ENCODE assay signal across 8 mouse cellular contexts in the genomic region with DNA sequence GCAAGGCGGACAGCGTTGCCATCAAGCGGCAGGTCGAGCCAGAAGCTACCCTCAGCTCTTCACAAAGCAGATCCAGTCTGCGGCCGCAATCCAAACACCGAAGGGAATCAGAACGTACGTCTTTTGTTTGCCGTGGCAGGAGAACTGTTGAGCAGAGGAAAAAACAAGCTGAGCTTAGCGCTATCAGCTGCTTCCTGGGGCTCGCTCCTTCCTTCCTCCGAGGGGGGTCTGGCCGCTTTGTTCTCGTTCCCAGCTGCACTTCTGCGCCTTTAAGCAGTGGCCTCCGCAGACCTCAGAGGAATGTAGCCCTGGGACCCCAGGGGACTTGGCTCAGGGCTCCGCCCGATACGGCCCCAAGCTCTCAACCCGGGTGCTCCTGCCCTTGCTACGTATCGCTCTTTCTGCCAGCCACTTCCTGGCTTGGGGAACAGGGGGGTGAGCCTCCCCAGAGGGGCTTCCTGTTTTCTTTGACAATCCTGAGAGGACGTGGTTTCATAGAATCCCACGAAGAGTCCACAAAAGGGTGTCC. TPM values are rescaled to one million over a fixed set of nuclear protein-coding genes. Genes with fewer than 3 reads are reported as not detected.
DNase-seq lines count a peak whose midpoint lies in the region; ATAC-seq and TF ChIP-seq lines count a peak whose summit lies in the region.

No protein-coding gene starts in this region.

- DNase-seq in ES-CJ7 (ENCODE audit: low read depth, low spot score), result peak; percentile 69
- DNase-seq in heart, postnatal 36 days, result peak; percentile 68 to 75
- no peak for DNase-seq in layer of hippocampus, adult 2 months (ENCODE audit: low spot score in 2 of 2)
- DNase-seq in lung, postnatal 25 days (ENCODE audit: low spot score), result peak; percentile 76
- DNase-seq in ovary, postnatal 36 days (ENCODE audit: low spot score), result peak; percentile 58
- peak; percentile 76 for DNase-seq in thymus, postnatal 4 days

- intact Hi-C loops in heart, postnatal 36 days (cut with DNase I), result loop anchor here (5.0 kb wide), 2 partner anchors 39 to 76 kb away; partner anchors contain the start of genes Atp1b3 and Rnf7

- ATAC-seq in forebrain, embryonic 13.5 days, result peak; percentile 71

- WGBS in forebrain, embryonic 13.5 days, result under 1% methylated on average over 25 of the region's 25 CpGs

- TF ChIP-seq CTCF in layer of hippocampus, adult 2 months (conservative IDR thresholded peaks at IDR 0.05), result 0 out of 2 replicates have a peak, but pooled peaks have one; percentile 13

- peak overlapping the region; percentile 56 for H3K4me3 ChIP-seq in brown adipose tissue, adult 24 weeks (ENCODE audit: insufficient read depth, low read depth, low read length)
- peak overlapping the region; percentile 42 for H3K4me3 ChIP-seq in forebrain, embryonic 13.5 days
- H3K4me3 ChIP-seq in layer of hippocampus, adult 2 months, result peak overlapping the region; percentile 47

- peaks cover 20% of the 10 kb centered on the region for H3K27me3 ChIP-seq in forebrain, embryonic 13.5 days

- H3K9me3 ChIP-seq in forebrain, embryonic 13.5 days (replicated peaks), result no peaks in the 10 kb centered on the region; the same call in 1 of the 2 replicates

- peaks cover 14% of the 10 kb centered on the region for H3K4me1 ChIP-seq in brown adipose tissue, adult 24 weeks (ENCODE audit: control insufficient read depth, insufficient read depth, insufficient read length, low read length)
- H3K4me1 ChIP-seq in forebrain, embryonic 13.5 days, result peaks cover 31% of the 10 kb centered on the region

- H3K9ac ChIP-seq in forebrain, embryonic 13.5 days, result peak overlapping the region; percentile 65

- H3K27ac ChIP-seq in brown adipose tissue, adult 24 weeks (replicated peaks; ENCODE audit: low read depth, low read length), result peak overlapping the region; percentile 89
- H3K27ac ChIP-seq in forebrain, embryonic 13.5 days, result peak overlapping the region; percentile 59
- peak overlapping the region; percentile 81 for H3K27ac ChIP-seq in layer of hippocampus, adult 2 months

- H3K4me2 ChIP-seq in forebrain, embryonic 13.5 days, result peak overlapping the region; percentile 68

- H3K36me3 ChIP-seq in forebrain, embryonic 13.5 days (ENCODE audit: poor library complexity, severe bottlenecking), result no peaks in the 10 kb centered on the region

RNA-seq across cellular contexts. Expression of gene Rnf7, which starts 40.6 kb away (rescaled TPM):
- 175 and 193 TPM in 2 replicates for polyA plus RNA-seq in brown adipose tissue, adult 24 weeks (2012; ENCODE audit: insufficient read depth, insufficient read length, missing spikeins)
- 235 and 239 TPM in 2 replicates for polyA plus RNA-seq in forebrain, embryonic 13.5 days (2015; fragmentation: Nextera tagmentation; extraction: Ambion mirVana)
- 10 to 100 TPM; 71.1 to 74.7 TPM for total RNA-seq in heart, postnatal 36 days (2021)
- total RNA-seq in layer of hippocampus, adult 2 months (2021), result 10 to 100 TPM; 57.2 to 58.1 TPM

Comparison
In these comparisons a context has a peak if more than half of its experiments do, and no peak if none do; other contexts are left out.
1. DNase-seq: peak in ES-CJ7 (single experiment), heart, postnatal 36 days (2 of 2), lung, postnatal 25 days (single experiment), ovary, postnatal 36 days (single experiment) and thymus, postnatal 4 days (single experiment); none in layer of hippocampus, adult 2 months (0 of 2).
2. Peak in every context shown above with its lines, with median percentiles within 50 percentile points of each other: H3K27ac ChIP-seq and H3K4me3 ChIP-seq.